In genomic region chr12:117636969-117637368, GRCm38 (mm10) we compare ENCODE assay signal across 14 mouse cellular contexts.
A peak's percentile ranks its signal among the peaks of the same experiment; 100 is the strongest.
DNase-seq lines count a peak whose midpoint lies in the region; ATAC-seq and TF ChIP-seq lines count a peak whose summit lies in the region.
"Had no signal": no experiment of that assay in that cellular context is flagged by ENCODE, and none has a peak within 500 bp of the region (broad histone marks: within the 10 kb centered on the region; RNA-seq: fewer than 3 reads in every experiment).

No protein-coding gene starts in this region.

- no peak for DNase-seq in hindbrain, embryonic 11.5 days (ENCODE audit: low spot score)
- no peak for DNase-seq in hindbrain, embryonic 10.5 days (ENCODE audit: low spot score)
- peak; percentile 42 to 58 for DNase-seq in left cerebral cortex, adult 2 months (ENCODE audit: extremely low spot score in 1 of 2, low spot score in 2 of 2)
- DNase-seq in left cerebral cortex, postnatal 4 days: no peak
- peak; percentile 5 for DNase-seq in ovary, postnatal 36 days (ENCODE audit: low spot score)
- no peak for DNase-seq in ovary, adult 18-20 months (ENCODE audit: low spot score)
- DNase-seq in right cerebral cortex, postnatal 36 days (ENCODE audit: low spot score in 2 of 2): peak; percentile 62 to 65
- no peak for DNase-seq in spleen, adult 12 weeks (ENCODE audit: low spot score)
- DNase-seq: heart, postnatal 36 days; kidney, adult 2 months had no signal

- no peaks in the 10 kb centered on the region for H3K36me3 ChIP-seq in hindbrain, embryonic 11.5 days (ENCODE audit: control insufficient read depth, insufficient read depth, low read length)
- no peaks in the 10 kb centered on the region for H3K36me3 ChIP-seq in hindbrain, embryonic 10.5 days
- H3K36me3 ChIP-seq: limb, embryonic 13.5 days; stomach, embryonic 15.5 days had no signal

- no peak overlapping the region for H3K4me3 ChIP-seq in hindbrain, embryonic 11.5 days (ENCODE audit: low read depth, low read length)
- H3K4me3 ChIP-seq in hindbrain, embryonic 10.5 days: no peak overlapping the region
- no peak overlapping the region for H3K4me3 ChIP-seq in left cerebral cortex, adult 2 months
- H3K4me3 ChIP-seq: limb, embryonic 13.5 days; myocyte; stomach, embryonic 15.5 days had no signal

- H3K4me1 ChIP-seq in hindbrain, embryonic 11.5 days (replicated peaks; ENCODE audit: control insufficient read depth, insufficient read depth, low read length): no peaks in the 10 kb centered on the region
- H3K4me1 ChIP-seq in hindbrain, embryonic 10.5 days (replicated peaks): peaks cover 14% of the 10 kb centered on the region
- H3K4me1 ChIP-seq: limb, embryonic 13.5 days; stomach, embryonic 15.5 days had no signal

- H3K4me2 ChIP-seq in hindbrain, embryonic 11.5 days (replicated peaks; ENCODE audit: low read depth, low read length): no peak overlapping the region
- H3K4me2 ChIP-seq: limb, embryonic 13.5 days; stomach, embryonic 15.5 days had no signal

- WGBS in hindbrain, embryonic 11.5 days: 84% methylated on average over 6 of the region's 6 CpGs
- 82% methylated on average over 6 of the region's 6 CpGs for WGBS in hindbrain, embryonic 10.5 days

- H3K27ac ChIP-seq in hindbrain, embryonic 11.5 days (ENCODE audit: low read depth, low read length): no peak overlapping the region
- no peak overlapping the region for H3K27ac ChIP-seq in hindbrain, embryonic 10.5 days
- H3K27ac ChIP-seq in left cerebral cortex, adult 2 months: no peak overlapping the region
- H3K27ac ChIP-seq: limb, embryonic 13.5 days; macrophage; stomach, embryonic 15.5 days had no signal

- peak; percentile 59; the same call in 1 of the 2 replicates for ATAC-seq in hindbrain, embryonic 11.5 days (ENCODE audit: low FRiP score)

- no peaks in the 10 kb centered on the region for H3K27me3 ChIP-seq in hindbrain, embryonic 11.5 days (ENCODE audit: control insufficient read depth, insufficient read depth, low read length)
- H3K27me3 ChIP-seq in hindbrain, embryonic 10.5 days (ENCODE audit: insufficient read depth, poor library complexity, severe bottlenecking): no peaks in the 10 kb centered on the region
- H3K27me3 ChIP-seq: limb, embryonic 13.5 days; stomach, embryonic 15.5 days had no signal

- no peaks in the 10 kb centered on the region for H3K9me3 ChIP-seq in hindbrain, embryonic 11.5 days (ENCODE audit: control insufficient read depth, low read length)
- H3K9me3 ChIP-seq in hindbrain, embryonic 10.5 days: no peaks in the 10 kb centered on the region
- H3K9me3 ChIP-seq: limb, embryonic 13.5 days; stomach, embryonic 15.5 days had no signal

- TF ChIP-seq CTCF in left cerebral cortex, adult 2 months (IDR thresholded peaks at IDR 0.05): no peak

- no peak overlapping the region for H3K9ac ChIP-seq in hindbrain, embryonic 11.5 days (ENCODE audit: low read depth, low read length)
- H3K9ac ChIP-seq: limb, embryonic 13.5 days; stomach, embryonic 15.5 days had no signal

- intact Hi-C loops in left cerebral cortex, adult 2 months (cut with DNase I): loop anchor here (2.0 kb wide), 1 partner anchor 24 kb away; no protein-coding TSS in a partner anchor
- intact Hi-C loops in left cerebral cortex, postnatal 4 days (cut with DNase I): no loop called here

Comparison
In these comparisons a context has a peak if more than half of its experiments do, and no peak if none do; other contexts are left out.
1. DNase-seq: peak in left cerebral cortex, adult 2 months (2 of 2), ovary, postnatal 36 days (single experiment) and right cerebral cortex, postnatal 36 days (2 of 2); none in hindbrain, embryonic 11.5 days (single experiment), hindbrain, embryonic 10.5 days (single experiment), left cerebral cortex, postnatal 4 days (single experiment), ovary, adult 18-20 months (single experiment) and spleen, adult 12 weeks (single experiment).